Mouse (Mus musculus) embryonic fibroblast, embryonic 13.5 days (primary cell): Measurements from ENCODE around the gene Plxnc1. TPM values are rescaled to one million over a fixed set of nuclear protein-coding genes. Genes with fewer than 3 reads are reported as not detected.

Source experiments
- H3K27ac ChIP-seq: 2 replicates; pipeline ENCODE4 v1.5.1; 2012; ENCODE audit warnings: low read length, control low read depth, inconsistent platforms; ENCODE audit not compliant: insufficient read depth
- H3K4me1 ChIP-seq: 2 replicates; pipeline ENCODE4 v1.6.1; 2011; ENCODE audit warnings: low read length; ENCODE audit not compliant: control insufficient read depth, insufficient read depth
- H3K4me3 ChIP-seq: 2 replicates; pipeline ENCODE4 v1.5.1; 2011; ENCODE audit warnings: mild to moderate bottlenecking, control low read depth, low read length; ENCODE audit not compliant: insufficient read depth
- CTCF ChIP-seq: IDR thresholded peaks from 2 replicates; pipeline ENCODE4 v1.5.1; 2011; ENCODE audit warnings: mild to moderate bottlenecking, control low read depth, low read length, moderate library complexity, borderline replicate concordance; ENCODE audit not compliant: insufficient read depth
- POLR2A ChIP-seq: IDR thresholded peaks from 2 replicates; pipeline ENCODE4 v1.6.1; 2011; ENCODE audit warnings: low read depth, mild to moderate bottlenecking, control low read depth, low read length, moderate library complexity
- polyA plus RNA-seq: library from polyadenylated mRNA; stranded (reverse); fragments of >200 nt; gene quantifications from 2 replicates; pipeline ENCODE4 v1.2.4, GENCODE M21; 2011; ENCODE audit warnings: low read depth; ENCODE audit not compliant: missing spikeins, insufficient read length

Plxnc1 gene
- polyA plus RNA-seq, 1 experiment = 16.5 TPM

- Histone ChIP-seq H3K4me3 (no peak overlapping the region), H3K27ac (no peak overlapping the region), H3K4me1 (no peaks in the 10 kb centered on the region)
- TF ChIP-seq CTCF (no peak), POLR2A (no peak)
Observed at GRCm38 (mm10) chr10:94779319-94779718, 165.3 kb downstream of the Plxnc1 start.

- TF ChIP-seq CTCF = no peak
- TF ChIP-seq POLR2A = no peak
- H3K4me3 ChIP-seq = no peak overlapping the region
Observed at GRCm38 (mm10) chr10:94777576-94777975, 167.1 kb downstream of the Plxnc1 start.

GRCm38 (mm10) chr10:94771496-94771895 is 173.1 kb downstream of the Plxnc1 start:
- peaks cover 3% of the 10 kb centered on the region; the same call in 1 of the 2 replicates for H3K4me1 ChIP-seq
- no peak overlapping the region for H3K4me3 ChIP-seq
- no peak for TF ChIP-seq CTCF
- TF ChIP-seq POLR2A = no peak
- H3K27ac ChIP-seq = no peak overlapping the region

More at GRCm38 (mm10) chr10:94777576-94777975, 167.1 kb downstream of the Plxnc1 start:
- H3K4me1 ChIP-seq = no peaks in the 10 kb centered on the region
- no peak overlapping the region for H3K27ac ChIP-seq

GRCm38 (mm10) chr10:94747011-94747410 is 197.6 kb downstream of the Plxnc1 start:
- H3K4me3 ChIP-seq = no peak overlapping the region
- H3K27ac ChIP-seq = no peak overlapping the region
- H3K4me1 ChIP-seq = no peaks in the 10 kb centered on the region
- no peak for TF ChIP-seq CTCF
- TF ChIP-seq POLR2A = no peak

GRCm38 (mm10) chr10:94741459-94741858 is 203.2 kb downstream of the Plxnc1 start:
- TF ChIP-seq POLR2A = no peak
- no peak for TF ChIP-seq CTCF

More at GRCm38 (mm10) chr10:94741459-94741858, 203.2 kb downstream of the Plxnc1 start:
- Histone ChIP-seq H3K4me1 (no peaks in the 10 kb centered on the region), H3K27ac (no peak overlapping the region), H3K4me3 (no peak overlapping the region)
